Comparison of ENCODE assay signal across 29 mouse cellular contexts in genomic region chr10:39479361-39479760, GRCm38 (mm10).
A peak's percentile ranks its signal among the peaks of the same experiment; 100 is the strongest.
DNase-seq lines count a peak whose midpoint lies in the region; ATAC-seq and TF ChIP-seq lines count a peak whose summit lies in the region.
"Had no signal": no experiment of that assay in that cellular context is flagged by ENCODE, and none has a peak within 500 bp of the region (broad histone marks: within the 10 kb centered on the region; RNA-seq: fewer than 3 reads in every experiment).

No protein-coding gene starts in this region.

- peaks cover 0 to 26% of the 10 kb centered on the region in 2 experiments for H3K36me3 ChIP-seq in CH12.LX (replicated peaks in 1 of 2; ENCODE audit: control insufficient read depth in 1 of 2, insufficient read depth in 1 of 2, low read length in 1 of 2)
- H3K36me3 ChIP-seq in kidney, embryonic 15.5 days: 0 out of 2 replicates have a peak, but pooled peaks cover 3% of the 10 kb centered on the region
- H3K36me3 ChIP-seq: embryonic facial prominence, embryonic 12.5 days; embryonic facial prominence, embryonic 15.5 days; intestine, embryonic 15.5 days had no signal

- ATAC-seq in erythroid progenitor cell, adult 5-6 weeks (replicated peaks; ENCODE audit: low FRiP score, poor library complexity, severe bottlenecking): no peak
- ATAC-seq in kidney, embryonic 15.5 days (replicated peaks; ENCODE audit: low FRiP score): no peak
- ATAC-seq: forebrain, embryonic 16.5 days; hindbrain, postnatal 0 days; intestine, embryonic 15.5 days; Patski had no signal

- TF ChIP-seq CTCF in CH12.LX (conservative IDR thresholded peaks at IDR 0.05 in 1 of 2, IDR thresholded peaks at IDR 0.05 in 1 of 2; ENCODE audit: low read depth in 2 of 2, low read length in 2 of 2): no peak

- in situ Hi-C loops in CH12.LX (cut with MboI; ENCODE audit: low pct_ligation_motif_present, low pct_unique_long_range_greater_than_20kb, low sequenced_read_pairs): no loop called here

- H3K4me3 ChIP-seq in CH12.LX (replicated peaks in 1 of 3; ENCODE audit: low read depth in 2 of 3, low read length in 2 of 3, poor library complexity in 1 of 3): no peak overlapping the region
- H3K4me3 ChIP-seq in kidney, embryonic 15.5 days (replicated peaks): no peak overlapping the region
- H3K4me3 ChIP-seq: embryonic facial prominence, embryonic 12.5 days; embryonic facial prominence, embryonic 15.5 days; forebrain, embryonic 12.5 days; heart, adult 2 months; heart, embryonic 10.5 days; heart, embryonic 13.5 days; intestine, embryonic 15.5 days had no signal

- dilution Hi-C loops in CH12.LX (cut with MboI; ENCODE audit: extremely low pct_ligation_motif_present, extremely low pct_unique_long_range_greater_than_20kb, low sequenced_read_pairs): no loop called here

- no peak overlapping the region for H3K9ac ChIP-seq in CH12.LX (ENCODE audit: insufficient read depth, low read depth)
- no peak overlapping the region for H3K9ac ChIP-seq in kidney, embryonic 15.5 days
- H3K9ac ChIP-seq: embryonic facial prominence, embryonic 12.5 days; embryonic facial prominence, embryonic 15.5 days; forebrain, embryonic 12.5 days; heart, embryonic 13.5 days; hindbrain, embryonic 14.5 days; intestine, embryonic 15.5 days had no signal

- WGBS in kidney, embryonic 15.5 days: 82% methylated on average over 1 of the region's 1 CpGs

- peaks cover 5% of the 10 kb centered on the region for H3K9me3 ChIP-seq in CH12.LX (replicated peaks; ENCODE audit: low read length)
- no peaks in the 10 kb centered on the region for H3K9me3 ChIP-seq in kidney, embryonic 15.5 days (replicated peaks)
- H3K9me3 ChIP-seq: embryonic facial prominence, embryonic 12.5 days; embryonic facial prominence, embryonic 15.5 days; heart, embryonic 10.5 days; intestine, embryonic 15.5 days had no signal

- no peak for TF ChIP-seq EP300 in CH12.LX (IDR thresholded peaks at IDR 0.05; ENCODE audit: low read length)

- DNase-seq in CD4-positive, CD25-positive, alpha-beta regulatory T cell, adult 2 months (ENCODE audit: low read depth, low spot score): peak; percentile 65
- no peak for DNase-seq in CH12.LX (ENCODE audit: extremely low read depth)
- peak; percentile 86 for DNase-seq in induced T-regulatory cell, adult 2 months (ENCODE audit: low read depth)
- DNase-seq in natural killer cell, adult 2 months (ENCODE audit: low spot score in 2 of 2): peak; percentile 50 to 70
- DNase-seq in Muller cell, postnatal 12 days (ENCODE audit: inconsistent ontology term): no peak
- no peak for DNase-seq in left cerebral cortex, postnatal 4 days
- DNase-seq: adrenal gland, adult 8-10 months; adrenal gland, postnatal 25 days; cerebellum, adult 11-12 months; cerebellum, adult 8-10 months; cerebellum, postnatal 10 days; cerebellum, postnatal 36 days; gastrocnemius, postnatal 10 days; gastrocnemius, postnatal 36 days; heart, adult 2 months; heart, postnatal 14 days; heart, postnatal 4 days had no signal

- no peak overlapping the region for H3K4me2 ChIP-seq in CH12.LX (ENCODE audit: insufficient read depth, low read depth, poor library complexity, severe bottlenecking)
- no peak overlapping the region for H3K4me2 ChIP-seq in kidney, embryonic 15.5 days
- H3K4me2 ChIP-seq: embryonic facial prominence, embryonic 12.5 days; embryonic facial prominence, embryonic 15.5 days; forebrain, embryonic 12.5 days; heart, embryonic 13.5 days; hindbrain, embryonic 14.5 days; intestine, embryonic 15.5 days had no signal

- no peak for TF ChIP-seq RAD21 in CH12.LX (IDR thresholded peaks at IDR 0.05; ENCODE audit: low read depth, low read length)

- intact Hi-C loops in left cerebral cortex, postnatal 4 days (cut with DNase I): no loop called here

- peaks cover 2 to 29% of the 10 kb centered on the region in 2 experiments; a peak in 2 of 4 replicates for H3K4me1 ChIP-seq in CH12.LX (ENCODE audit: control insufficient read depth in 1 of 2, insufficient read depth in 2 of 2)
- H3K4me1 ChIP-seq in kidney, embryonic 15.5 days: peaks cover 5% of the 10 kb centered on the region

- no peaks in the 10 kb centered on the region for H3K79me2 ChIP-seq in CH12.LX (replicated peaks; ENCODE audit: control insufficient read depth, extremely low read depth, insufficient read depth, poor library complexity, severe bottlenecking)

- H3K27me3 ChIP-seq in CH12.LX (replicated peaks): no peaks in the 10 kb centered on the region
- no peaks in the 10 kb centered on the region for H3K27me3 ChIP-seq in kidney, embryonic 15.5 days
- H3K27me3 ChIP-seq: embryonic facial prominence, embryonic 12.5 days; embryonic facial prominence, embryonic 15.5 days; forebrain, embryonic 12.5 days; heart, embryonic 13.5 days; intestine, embryonic 15.5 days; Patski had no signal

- TF ChIP-seq POLR2A in CH12.LX (IDR thresholded peaks at IDR 0.05; ENCODE audit: low read depth, low read length): no peak

- H3K27ac ChIP-seq in CH12.LX (ENCODE audit: insufficient read depth, low read depth): no peak overlapping the region
- H3K27ac ChIP-seq in kidney, embryonic 15.5 days: no peak overlapping the region
- H3K27ac ChIP-seq: embryonic facial prominence, embryonic 12.5 days; embryonic facial prominence, embryonic 15.5 days; forebrain, embryonic 12.5 days; heart, adult 2 months; heart, embryonic 10.5 days; heart, embryonic 13.5 days; hindbrain, embryonic 14.5 days; hindbrain, postnatal 0 days; intestine, embryonic 15.5 days had no signal

TF ChIP-seq in CH12.LX, 34 proteins besides CTCF, POLR2A, EP300 and RAD21:
- TF ChIP-seq PAX5 (IDR thresholded peaks at IDR 0.05; ENCODE audit: low read length): no peak
- no peak for TF ChIP-seq BHLHE40 (IDR thresholded peaks at IDR 0.05; ENCODE audit: low read depth, low read length)
- TF ChIP-seq IRF4 (IDR thresholded peaks at IDR 0.05; ENCODE audit: low read depth, low read length): peak; percentile 36

Comparison
In these comparisons a context has a peak if more than half of its experiments do, and no peak if none do; other contexts are left out.
1. DNase-seq: peak in CD4-positive, CD25-positive, alpha-beta regulatory T cell, adult 2 months (single experiment), induced T-regulatory cell, adult 2 months (single experiment) and natural killer cell, adult 2 months (2 of 2); none in CH12.LX (single experiment), Muller cell, postnatal 12 days (single experiment) and left cerebral cortex, postnatal 4 days (single experiment).